ENCODE assay signal across 13 mouse cellular contexts in the genomic region with DNA sequence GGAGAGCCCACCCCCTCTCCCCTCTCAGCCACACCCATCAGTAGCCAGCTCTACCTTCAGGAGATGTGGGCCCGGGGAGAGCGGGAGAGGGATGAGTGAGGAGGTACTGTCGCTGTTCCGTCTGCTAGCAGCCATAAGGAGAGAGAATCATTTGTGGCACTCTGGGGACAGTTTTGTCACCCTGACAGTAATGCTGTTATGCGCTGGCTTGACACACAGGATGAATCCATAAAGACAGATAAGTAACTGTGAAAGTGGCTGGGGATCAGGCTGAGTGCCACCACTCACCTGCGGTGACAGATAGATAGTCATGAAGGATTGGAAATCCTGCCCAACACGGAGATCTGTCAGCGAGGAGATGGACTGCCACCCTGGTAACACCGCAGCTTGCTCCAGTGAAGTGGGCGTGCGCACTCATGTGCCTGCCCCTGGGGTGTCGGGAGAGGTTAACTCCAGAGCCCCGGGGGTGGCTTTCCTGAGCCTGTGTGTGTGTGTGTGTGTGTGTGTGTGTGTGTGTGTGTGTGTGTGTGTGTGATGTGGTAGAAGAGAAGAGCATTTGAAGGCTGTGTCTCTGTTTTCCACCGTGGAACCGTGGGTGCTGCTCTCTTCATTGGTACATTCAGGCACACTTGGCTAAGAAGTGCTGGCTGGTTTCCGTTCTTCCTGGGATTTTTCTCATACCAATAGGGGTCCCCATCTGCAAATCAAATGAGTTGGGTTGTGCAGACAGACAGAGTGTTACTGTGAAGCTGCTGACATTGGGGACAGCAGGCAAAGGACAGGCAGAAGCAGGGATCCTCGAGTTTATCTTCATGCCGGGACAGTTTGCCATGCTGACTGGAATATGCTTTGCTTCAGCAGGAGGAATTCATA.
DNase-seq lines count a peak whose midpoint lies in the region; ATAC-seq and TF ChIP-seq lines count a peak whose summit lies in the region.
"Had no signal": no experiment of that assay in that cellular context is flagged by ENCODE, and none has a peak within 500 bp of the region (broad histone marks: within the 10 kb centered on the region; RNA-seq: fewer than 3 reads in every experiment).

No protein-coding gene starts in this region.

- TF ChIP-seq CTCF in forebrain, postnatal 0 days (IDR thresholded peaks at IDR 0.05; ENCODE audit: low read depth) = peak; percentile 40
- TF ChIP-seq CTCF in lung, embryonic 14.5 days (IDR thresholded peaks at IDR 0.05; ENCODE audit: low read depth) = peak; percentile 26
- TF ChIP-seq CTCF in midbrain, postnatal 0 days (IDR thresholded peaks at IDR 0.05) = peak; percentile 60

- H3K9me3 ChIP-seq in forebrain, postnatal 0 days (ENCODE audit: low read length) = no peaks in the 10 kb centered on the region
- no peaks in the 10 kb centered on the region for H3K9me3 ChIP-seq in forebrain, embryonic 14.5 days (replicated peaks; ENCODE audit: control insufficient read depth, low read length)
- no peaks in the 10 kb centered on the region for H3K9me3 ChIP-seq in lung, embryonic 14.5 days (ENCODE audit: low read depth, low read length)
- no peaks in the 10 kb centered on the region for H3K9me3 ChIP-seq in midbrain, postnatal 0 days (ENCODE audit: low read length)
- H3K9me3 ChIP-seq: forebrain, embryonic 13.5 days; intestine, embryonic 15.5 days; liver, embryonic 15.5 days; stomach, embryonic 15.5 days had no signal

- ATAC-seq in forebrain, postnatal 0 days = peak; percentile 35
- no peak for ATAC-seq in forebrain, embryonic 14.5 days
- ATAC-seq in lung, embryonic 14.5 days (ENCODE audit: insufficient read depth) = no peak
- no peak for ATAC-seq in midbrain, postnatal 0 days (ENCODE audit: low FRiP score)
- ATAC-seq in megakaryocyte progenitor cell, adult 5-6 weeks (replicated peaks; ENCODE audit: poor library complexity) = no peak
- ATAC-seq: forebrain, embryonic 13.5 days; intestine, embryonic 15.5 days; Patski had no signal

- no peak overlapping the region for H3K9ac ChIP-seq in forebrain, postnatal 0 days
- no peak overlapping the region for H3K9ac ChIP-seq in forebrain, embryonic 14.5 days (ENCODE audit: low read length)
- no peak overlapping the region for H3K9ac ChIP-seq in lung, embryonic 14.5 days
- no peak overlapping the region for H3K9ac ChIP-seq in midbrain, postnatal 0 days (replicated peaks; ENCODE audit: low read length, poor library complexity, severe bottlenecking)
- H3K9ac ChIP-seq: forebrain, embryonic 13.5 days; intestine, embryonic 15.5 days; liver, embryonic 15.5 days; stomach, embryonic 15.5 days had no signal

- no peak overlapping the region for H3K4me2 ChIP-seq in forebrain, postnatal 0 days (ENCODE audit: low read depth)
- H3K4me2 ChIP-seq in forebrain, embryonic 14.5 days (ENCODE audit: low read length) = no peak overlapping the region
- H3K4me2 ChIP-seq in lung, embryonic 14.5 days = no peak overlapping the region
- H3K4me2 ChIP-seq in midbrain, postnatal 0 days (ENCODE audit: low read depth, low read length, poor library complexity, severe bottlenecking) = peak overlapping the region; percentile 29
- H3K4me2 ChIP-seq: forebrain, embryonic 13.5 days; intestine, embryonic 15.5 days; liver, embryonic 15.5 days; stomach, embryonic 15.5 days had no signal

- H3K27me3 ChIP-seq in forebrain, postnatal 0 days (ENCODE audit: insufficient read depth, low read length) = no peaks in the 10 kb centered on the region
- H3K27me3 ChIP-seq in forebrain, embryonic 14.5 days (replicated peaks; ENCODE audit: control insufficient read depth, insufficient read depth, low read length) = peaks cover 26% of the 10 kb centered on the region
- peaks cover 7% of the 10 kb centered on the region for H3K27me3 ChIP-seq in lung, embryonic 14.5 days (ENCODE audit: insufficient read depth, low read length)
- no peaks in the 10 kb centered on the region for H3K27me3 ChIP-seq in midbrain, postnatal 0 days (ENCODE audit: insufficient read depth, low read length)
- H3K27me3 ChIP-seq: intestine, embryonic 15.5 days; liver, embryonic 15.5 days; Patski; stomach, embryonic 15.5 days had no signal

- no peaks in the 10 kb centered on the region for H3K36me3 ChIP-seq in forebrain, postnatal 0 days (ENCODE audit: insufficient read depth)
- no peaks in the 10 kb centered on the region for H3K36me3 ChIP-seq in forebrain, embryonic 14.5 days (ENCODE audit: control insufficient read depth, insufficient read depth, low read length)
- H3K36me3 ChIP-seq in lung, embryonic 14.5 days (ENCODE audit: insufficient read depth) = no peaks in the 10 kb centered on the region
- H3K36me3 ChIP-seq in midbrain, postnatal 0 days (ENCODE audit: insufficient read depth, low read length) = no peaks in the 10 kb centered on the region
- H3K36me3 ChIP-seq: intestine, embryonic 15.5 days; liver, embryonic 15.5 days; stomach, embryonic 15.5 days had no signal

- 47% methylated on average over 18 of the region's 18 CpGs for WGBS in forebrain, postnatal 0 days
- whole genome bisulfite sequencing in forebrain, embryonic 14.5 days = 47% methylated on average over 18 of the region's 18 CpGs
- 29% methylated on average over 18 of the region's 18 CpGs for WGBS in lung, embryonic 14.5 days
- 24% methylated on average over 18 of the region's 18 CpGs for WGBS in midbrain, postnatal 0 days

- H3K4me1 ChIP-seq in forebrain, postnatal 0 days (ENCODE audit: insufficient read depth) = peaks cover 19% of the 10 kb centered on the region; the same call in 1 of the 2 replicates
- H3K4me1 ChIP-seq in forebrain, embryonic 14.5 days (ENCODE audit: control insufficient read depth, insufficient read depth, low read length) = peaks cover 16% of the 10 kb centered on the region
- peaks cover 13% of the 10 kb centered on the region for H3K4me1 ChIP-seq in lung, embryonic 14.5 days (ENCODE audit: insufficient read depth)
- peaks cover 8% of the 10 kb centered on the region; the same call in 1 of the 2 replicates for H3K4me1 ChIP-seq in midbrain, postnatal 0 days (ENCODE audit: insufficient read depth, low read length)

- H3K4me3 ChIP-seq in forebrain, postnatal 0 days (ENCODE audit: low read depth, low read length) = no peak overlapping the region
- no peak overlapping the region for H3K4me3 ChIP-seq in forebrain, embryonic 14.5 days (ENCODE audit: low read depth, low read length)
- no peak overlapping the region for H3K4me3 ChIP-seq in lung, embryonic 14.5 days (ENCODE audit: low read depth, low read length)
- no peak overlapping the region for H3K4me3 ChIP-seq in midbrain, postnatal 0 days (ENCODE audit: low read depth, low read length)
- H3K4me3 ChIP-seq: forebrain, embryonic 13.5 days; intestine, embryonic 15.5 days; liver, embryonic 15.5 days; stomach, embryonic 15.5 days had no signal

- no peak for DNase-seq in forebrain, postnatal 0 days
- DNase-seq in forebrain, embryonic 14.5 days (ENCODE audit: low spot score) = no peak
- no peak for DNase-seq in lung, embryonic 14.5 days
- DNase-seq in lung, postnatal 14 days = no peak
- peak; percentile 56 for DNase-seq in layer of hippocampus, adult 11-12 months (ENCODE audit: low spot score)
- peak; percentile 49 for DNase-seq in midbrain, postnatal 0 days (ENCODE audit: low spot score)
- no peak for DNase-seq in ovary, postnatal 10 days (ENCODE audit: low spot score)

- H3K27ac ChIP-seq in forebrain, postnatal 0 days (ENCODE audit: low read depth, low read length) = no peak overlapping the region
- H3K27ac ChIP-seq in forebrain, embryonic 14.5 days (ENCODE audit: low read depth, low read length) = no peak overlapping the region
- no peak overlapping the region for H3K27ac ChIP-seq in lung, embryonic 14.5 days (ENCODE audit: low read depth)
- no peak overlapping the region for H3K27ac ChIP-seq in midbrain, postnatal 0 days (ENCODE audit: low read depth, low read length)
- H3K27ac ChIP-seq: forebrain, embryonic 13.5 days; intestine, embryonic 15.5 days; liver, embryonic 15.5 days; stomach, embryonic 15.5 days had no signal

Comparison
In these comparisons a context has a peak if more than half of its experiments do, and no peak if none do; other contexts are left out.
1. DNase-seq: peak in layer of hippocampus, adult 11-12 months (single experiment) and midbrain, postnatal 0 days (single experiment); none in forebrain, postnatal 0 days (single experiment), forebrain, embryonic 14.5 days (single experiment), lung, embryonic 14.5 days (single experiment), lung, postnatal 14 days (single experiment) and ovary, postnatal 10 days (single experiment).
2. Peak in every context shown above with its lines, with median percentiles within 50 percentile points of each other: CTCF ChIP-seq.